Mouse (Mus musculus) CH12.LX (cell line): Measurements from ENCODE around the gene Zbtb39. TPM values are rescaled to one million over a fixed set of nuclear protein-coding genes. Genes with fewer than 3 reads are reported as not detected.

Experiments used
- DNase-seq: peaks from one replicate; pipeline ENCODE4 v3.0.0-alpha.2; 2013; ENCODE audit errors: extremely low read depth
- H3K27ac ChIP-seq: 2 replicates; pipeline ENCODE4 v1.5.1; 2012; ENCODE audit warnings: low read depth, mild to moderate bottlenecking, control low read depth, moderate library complexity; ENCODE audit not compliant: insufficient read depth
- H3K27me3 ChIP-seq: replicated peaks from 2 replicates; pipeline ENCODE3; 2012; ENCODE audit warnings: inconsistent platforms
- H3K36me3 ChIP-seq, 2 experiments: replicated peaks in 1 of 2; 2 replicates each; pipeline versions ENCODE3 to v1.6.1; 2012; ENCODE audit warnings: inconsistent platforms in 1 of 2, low read length in 1 of 2, mild to moderate bottlenecking in 1 of 2, mixed read lengths in 1 of 2, moderate library complexity in 1 of 2; ENCODE audit not compliant: control insufficient read depth in 1 of 2, insufficient read depth in 1 of 2
- H3K4me1 ChIP-seq, 2 experiments: 2 replicates each; pipeline ENCODE4 v1.6.1; 2012; ENCODE audit warnings: inconsistent platforms in 1 of 2, moderate library complexity in 1 of 2; ENCODE audit not compliant: insufficient read depth in 2 of 2, control insufficient read depth in 1 of 2
- H3K4me2 ChIP-seq: 2 replicates; pipeline ENCODE4 v1.6.1; 2012; ENCODE audit warnings: low read depth, mild to moderate bottlenecking, control low read depth; ENCODE audit not compliant: poor library complexity, insufficient read depth, severe bottlenecking
- H3K4me3 ChIP-seq, 3 experiments: fragments of 150-350 bp in 1 of 3; sonication (generic) in 1 of 3; replicated peaks in 1 of 3; 2 replicates each; pipeline versions ENCODE3 to v1.5.1; 2011 to 2012; ENCODE audit warnings: low read depth in 2 of 3, low read length in 2 of 3, mild to moderate bottlenecking in 2 of 3, moderate library complexity in 2 of 3, control low read depth in 1 of 3, improper control_type of control experiment in 1 of 3, inconsistent platforms in 1 of 3, mixed read lengths in 1 of 3; ENCODE audit not compliant: poor library complexity in 1 of 3
- H3K79me2 ChIP-seq: replicated peaks from 2 replicates; pipeline ENCODE4 v1.6.1; 2012; ENCODE audit warnings: mild to moderate bottlenecking, moderate library complexity; ENCODE audit not compliant: control insufficient read depth, poor library complexity, insufficient read depth, severe bottlenecking; ENCODE audit errors: extremely low read depth
- H3K9ac ChIP-seq: 2 replicates; pipeline ENCODE4 v1.6.1; 2012; ENCODE audit warnings: low read depth, mild to moderate bottlenecking, control low read depth, moderate library complexity; ENCODE audit not compliant: insufficient read depth
- H3K9me3 ChIP-seq: replicated peaks from 2 replicates; pipeline ENCODE3; 2012; ENCODE audit warnings: low read length, inconsistent platforms, mixed read lengths
- CHD1 ChIP-seq: IDR thresholded peaks from 2 replicates; pipeline ENCODE4 v1.6.1; 2012; ENCODE audit warnings: low read depth, low read length, improper control_type of control experiment, inconsistent platforms
- CHD2 ChIP-seq: IDR thresholded peaks from 2 replicates; pipeline ENCODE4 v1.6.1; 2011; ENCODE audit warnings: low read length, improper control_type of control experiment
- CTCF ChIP-seq, 2 experiments: IDR thresholded peaks in 1 of 2; conservative IDR thresholded peaks in 1 of 2; 2 replicates each; pipeline ENCODE4 v1.5.1; 2011 to 2012; ENCODE audit warnings: low read depth in 2 of 2, low read length in 2 of 2, improper control_type of control experiment in 1 of 2, inconsistent platforms in 1 of 2, mild to moderate bottlenecking in 1 of 2, moderate library complexity in 1 of 2
- E2F4 ChIP-seq: IDR thresholded peaks from 2 replicates; pipeline ENCODE4 v1.6.1; 2011; ENCODE audit warnings: low read depth, low read length, improper control_type of control experiment; ENCODE audit not compliant: insufficient replicate concordance
- ELF1 ChIP-seq: IDR thresholded peaks from 2 replicates; pipeline ENCODE4 v1.6.1; 2014; ENCODE audit warnings: low read depth, mild to moderate bottlenecking, inconsistent platforms, low read length, improper control_type of control experiment
- HCFC1 ChIP-seq: IDR thresholded peaks from 2 replicates; pipeline ENCODE4 v1.6.1; 2012; ENCODE audit warnings: low read depth, mild to moderate bottlenecking, inconsistent platforms, low read length, improper control_type of control experiment
- IRF4 ChIP-seq: IDR thresholded peaks from 2 replicates; pipeline ENCODE4 v1.6.1; 2014; ENCODE audit warnings: low read depth, mild to moderate bottlenecking, inconsistent platforms, low read length, improper control_type of control experiment
- JUN ChIP-seq: IDR thresholded peaks from 2 replicates; pipeline ENCODE4 v1.6.1; 2011; ENCODE audit warnings: low read depth, mild to moderate bottlenecking, low read length, improper control_type of control experiment, moderate library complexity; ENCODE audit not compliant: insufficient read depth
- MAZ ChIP-seq: IDR thresholded peaks from 2 replicates; pipeline ENCODE4 v1.6.1; 2012; ENCODE audit warnings: low read depth, mild to moderate bottlenecking, inconsistent platforms, low read length, improper control_type of control experiment, moderate library complexity
- MEF2A ChIP-seq: IDR thresholded peaks from 2 replicates; pipeline ENCODE4 v1.6.1; 2014; ENCODE audit warnings: low read depth, mild to moderate bottlenecking, inconsistent platforms, low read length, improper control_type of control experiment, borderline replicate concordance
- MXI1 ChIP-seq: IDR thresholded peaks from 2 replicates; pipeline ENCODE4 v1.6.1; 2011; ENCODE audit warnings: mild to moderate bottlenecking, low read depth, low read length, improper control_type of control experiment
- NELFE ChIP-seq: IDR thresholded peaks from 2 replicates; pipeline ENCODE4 v1.6.1; 2011; ENCODE audit warnings: low read depth, low read length, improper control_type of control experiment
- NRF1 ChIP-seq: IDR thresholded peaks from 2 replicates; pipeline ENCODE4 v1.6.1; 2014; ENCODE audit warnings: low read depth, mild to moderate bottlenecking, inconsistent platforms, low read length, improper control_type of control experiment, moderate library complexity
- POLR2A ChIP-seq: IDR thresholded peaks from 2 replicates; pipeline ENCODE4 v1.6.1; 2011; ENCODE audit warnings: low read depth, mild to moderate bottlenecking, improper control_type of control experiment, low read length
- POLR2AphosphoS2 ChIP-seq: IDR thresholded peaks from 2 replicates; pipeline ENCODE4 v1.6.1; 2011; ENCODE audit warnings: low read depth, low read length, improper control_type of control experiment
- RCOR1 ChIP-seq: conservative IDR thresholded peaks from 2 replicates; pipeline ENCODE4 v1.6.1; 2012; ENCODE audit warnings: low read depth, mild to moderate bottlenecking, inconsistent platforms, low read length, improper control_type of control experiment
- SIN3A ChIP-seq: IDR thresholded peaks from 2 replicates; pipeline ENCODE4 v1.6.1; 2012; ENCODE audit warnings: low read length, improper control_type of control experiment, inconsistent platforms
- TCF12 ChIP-seq: IDR thresholded peaks from 2 replicates; pipeline ENCODE4 v1.6.1; 2014; ENCODE audit warnings: low read depth, mild to moderate bottlenecking, inconsistent platforms, low read length, improper control_type of control experiment
- UBTF ChIP-seq: IDR thresholded peaks from 2 replicates; pipeline ENCODE4 v1.6.1; 2012; ENCODE audit warnings: low read depth, mild to moderate bottlenecking, inconsistent platforms, low read length, improper control_type of control experiment, moderate library complexity
- USF2 ChIP-seq: conservative IDR thresholded peaks from 2 replicates; pipeline ENCODE4 v1.6.1; 2011; ENCODE audit warnings: low read depth, low read length, improper control_type of control experiment
- ZC3H11A ChIP-seq: IDR thresholded peaks from 2 replicates; pipeline ENCODE4 v1.6.1; 2012; ENCODE audit warnings: low read depth, mild to moderate bottlenecking, inconsistent platforms, low read length, improper control_type of control experiment
- ZKSCAN1 ChIP-seq: IDR thresholded peaks from 2 replicates; pipeline ENCODE4 v1.6.1; 2012; ENCODE audit warnings: low read depth, inconsistent platforms, low read length, improper control_type of control experiment, borderline replicate concordance
- dilution Hi-C: fragments of 300-500 bp; cut with MboI; formaldehyde crosslinking; loops from 2 replicates; pipeline ENCODE4 v1.14.3; 2020; ENCODE audit warnings: low sequenced_read_pairs; ENCODE audit not compliant: extremely low pct_unique_long_range_greater_than_20kb, extremely low pct_ligation_motif_present
- in situ Hi-C: fragments of 300-500 bp; cut with MboI; formaldehyde crosslinking; loops from 3 replicates; pipeline ENCODE4 v1.14.3; 2019; ENCODE audit warnings: low sequenced_read_pairs, low pct_ligation_motif_present, low pct_unique_long_range_greater_than_20kb, mixed read lengths
- polyA plus RNA-seq: library from polyadenylated mRNA; unstranded; fragments of >175 nt; gene quantifications from 2 replicates; pipeline ENCODE4 v1.2.1, GENCODE M21; 2012; ENCODE audit warnings: low read depth; ENCODE audit not compliant: insufficient read length
- total RNA-seq, 2 experiments: library from RNA; depleted of rRNA; stranded (reverse); fragments of 300-350 nt in 1 of 2; fragments of >200 nt in 1 of 2; gene quantifications; 2 replicates each; pipeline ENCODE4 v1.2.3; 2012 to 2014

Gene Zbtb39
- total and polyA plus RNA-seq, 3 experiments = 1.1 to 5.0 (median 4.2) TPM

- no peaks in the 10 kb centered on the region for H3K79me2 ChIP-seq
- H3K36me3 ChIP-seq = no peaks in the 10 kb centered on the region
- dilution Hi-C loops = no loop called here
- no peak within 1 kb of the TSS for H3K4me3 ChIP-seq
- peaks cover 0 to 5% of the 10 kb centered on the region in 2 experiments; a peak in 1 of 4 replicates for H3K4me1 ChIP-seq
- H3K9ac ChIP-seq = no peak within 1 kb of the TSS
- peaks cover 75% of the 10 kb centered on the region for H3K27me3 ChIP-seq
- in situ Hi-C loops = no loop called here
- TF ChIP-seq E2F4 (no peak), ZKSCAN1 (no peak), CHD1 (no peak), ELF1 (no peak), TCF12 (no peak), SIN3A (no peak), CHD2 (no peak), POLR2AphosphoS2 (no peak), RCOR1 (no peak)
- DNase-seq = no peak
- no peak within 1 kb of the TSS for H3K4me2 ChIP-seq
- no peak within 1 kb of the TSS for H3K27ac ChIP-seq
- H3K9me3 ChIP-seq = no peaks in the 10 kb centered on the region
Measured at GRCm38 (mm10) chr10:127724178-127724577, 15.2 kb upstream of the Zbtb39 start, which contains the start of gene Tac2. Tac2 (plus strand) TSS chr10:127724478.

GRCm38 (mm10) chr10:127725136-127725535, 14.2 kb upstream of the Zbtb39 start:
- no peak for TF ChIP-seq HCFC1
- no peaks in the 10 kb centered on the region for H3K9me3 ChIP-seq
- DNase-seq = no peak
- no peak overlapping the region for H3K4me3 ChIP-seq
- no peak overlapping the region for H3K9ac ChIP-seq
- dilution Hi-C loops = no loop called here
- peaks cover 0 to 5% of the 10 kb centered on the region in 2 experiments; a peak in 1 of 4 replicates for H3K4me1 ChIP-seq
- H3K27me3 ChIP-seq = peaks cover 76% of the 10 kb centered on the region
- no peak overlapping the region for H3K4me2 ChIP-seq
- no peak overlapping the region for H3K27ac ChIP-seq
- no peaks in the 10 kb centered on the region for H3K36me3 ChIP-seq
- in situ Hi-C loops = loop anchor here (25.0 kb wide), 1 partner anchor 212 kb away; no protein-coding TSS in a partner anchor
- H3K79me2 ChIP-seq = no peaks in the 10 kb centered on the region

- Histone ChIP-seq H3K36me3 (no peaks in the 10 kb centered on the region), H3K4me2 (no peak overlapping the region), H3K4me3 (no peak overlapping the region), H3K79me2 (no peaks in the 10 kb centered on the region), H3K4me1 (peaks cover 10 to 14% of the 10 kb centered on the region in 2 experiments), H3K27ac (no peak overlapping the region), H3K9ac (no peak overlapping the region), H3K9me3 (no peaks in the 10 kb centered on the region), H3K27me3 (peaks cover 51% of the 10 kb centered on the region)
- dilution Hi-C loops = no loop called here
- no peak for TF ChIP-seq CHD2
- TF ChIP-seq ZKSCAN1 = no peak
- no peak for TF ChIP-seq E2F4
- TF ChIP-seq NELFE = no peak
- TF ChIP-seq MAZ = no peak
- TF ChIP-seq ZC3H11A = no peak
- no peak for TF ChIP-seq JUN
- no peak for TF ChIP-seq SIN3A
- no peak for TF ChIP-seq NRF1
- TF ChIP-seq RCOR1 = no peak
- no peak for TF ChIP-seq TCF12
- no peak for TF ChIP-seq CTCF (conservative IDR thresholded peaks at IDR 0.05 in 1 of 2, IDR thresholded peaks at IDR 0.05 in 1 of 2; ENCODE audit: low read depth in 2 of 2, low read length in 2 of 2)
- TF ChIP-seq UBTF = no peak
- no peak for TF ChIP-seq MEF2A
- TF ChIP-seq MXI1 = no peak
- no peak for TF ChIP-seq USF2
- no peak for TF ChIP-seq POLR2A
- TF ChIP-seq IRF4 = no peak
- DNase-seq = no peak
- in situ Hi-C loops = loop anchor here (25.0 kb wide), 1 partner anchor 209 kb away; no protein-coding TSS in a partner anchor
Measured at GRCm38 (mm10) chr10:127728437-127728836, 10.9 kb upstream of the Zbtb39 start.
